Mouse (Mus musculus) neural tube, embryonic 13.5 days (tissue): ENCODE results near the gene Nr2c2ap. TPM values are rescaled to one million over a fixed set of nuclear protein-coding genes. Genes with fewer than 3 reads are reported as not detected.

Experiments
- ATAC-seq: fragments of 200-750 bp; cut with Nextera tagmentation; 2 replicates; pipeline ENCODE4 v1.8.0; 2017; ENCODE audit warnings: low read depth, mild to moderate bottlenecking, moderate TSS enrichment, moderate library complexity
- H3K27ac ChIP-seq: fragments of 300-500 bp; sonication (generic); replicated peaks from 2 replicates; pipeline ENCODE4 v1.5.1; 2015; ENCODE audit warnings: moderate library complexity, mild to moderate bottlenecking, inconsistent platforms
- H3K27me3 ChIP-seq: fragments of 300-500 bp; sonication (generic); 2 replicates; pipeline ENCODE4 v1.6.1; 2015; ENCODE audit warnings: mild to moderate bottlenecking, inconsistent platforms
- H3K36me3 ChIP-seq: fragments of 300-500 bp; sonication (generic); 2 replicates; pipeline ENCODE4 v1.6.1; 2015; ENCODE audit warnings: mild to moderate bottlenecking, inconsistent platforms
- H3K4me1 ChIP-seq: fragments of 300-500 bp; sonication (generic); replicated peaks from 2 replicates; pipeline ENCODE4 v1.6.1; 2015; ENCODE audit warnings: inconsistent platforms
- H3K4me2 ChIP-seq: fragments of 300-500 bp; sonication (generic); 2 replicates; pipeline ENCODE4 v1.6.1; 2015; ENCODE audit warnings: inconsistent platforms, mild to moderate bottlenecking, moderate library complexity
- H3K4me3 ChIP-seq: fragments of 300-500 bp; sonication (generic); 2 replicates; pipeline ENCODE4 v1.5.1; 2015; ENCODE audit warnings: mild to moderate bottlenecking, inconsistent platforms
- H3K9ac ChIP-seq: fragments of 300-500 bp; sonication (generic); 2 replicates; pipeline ENCODE4 v1.6.1; 2015; ENCODE audit warnings: moderate library complexity, mild to moderate bottlenecking, inconsistent platforms
- H3K9me3 ChIP-seq: fragments of 300-500 bp; sonication (generic); 2 replicates; pipeline ENCODE4 v1.6.1; 2016; ENCODE audit warnings: inconsistent platforms
- WGBS: fragments of 180-500 bp; shearing (Covaris S2); methylation state at CpG from one replicate; pipeline ENCODE4 v1.1.7; 2015; 5-methylcytosine and 5-hydroxymethylcytosine counted together
- polyA plus RNA-seq: library from polyadenylated mRNA; unstranded; fragments of >200 nt; fragmentation: Nextera tagmentation; extraction: Ambion mirVana; gene quantifications from 2 replicates; pipeline ENCODE4 v1.2.1, GENCODE M21; 2015

The Nr2c2ap gene
- polyA plus RNA-seq, 1 experiment from 2014 or later = 40.6 TPM

- peak overlapping the region; percentile 17; the same call in 1 of the 2 replicates for H3K9ac ChIP-seq
- peaks cover 9% of the 10 kb centered on the region for H3K4me1 ChIP-seq
- no peak for ATAC-seq
- H3K36me3 ChIP-seq = peaks cover 22% of the 10 kb centered on the region
- no peaks in the 10 kb centered on the region for H3K27me3 ChIP-seq
- 16% methylated on average over 13 of the region's 13 CpGs for WGBS
- H3K9me3 ChIP-seq = no peaks in the 10 kb centered on the region
- no peak overlapping the region for H3K4me2 ChIP-seq
- no peak overlapping the region for H3K4me3 ChIP-seq
- H3K27ac ChIP-seq = no peak overlapping the region
Measured at GRCm38 (mm10) chr8:70150158-70150557, 19.0 kb downstream of the Nr2c2ap start.

GRCm38 (mm10) chr8:70152537-70153257 lies 21.6 kb downstream of the Nr2c2ap start:
- H3K27me3 ChIP-seq = no peaks in the 10 kb centered on the region
- ATAC-seq = peak; percentile 86
- H3K27ac ChIP-seq = no peak overlapping the region
- H3K4me3 ChIP-seq = no peak overlapping the region
- H3K9me3 ChIP-seq = no peaks in the 10 kb centered on the region
- no peaks in the 10 kb centered on the region for H3K36me3 ChIP-seq
- peaks cover 9% of the 10 kb centered on the region for H3K4me1 ChIP-seq
- 18% methylated on average over 19 of the region's 22 CpGs for WGBS
- peak overlapping the region; percentile 36 for H3K4me2 ChIP-seq
- no peak overlapping the region for H3K9ac ChIP-seq

- ATAC-seq = no peak
- WGBS = 92% methylated on average over 1 of the region's 1 CpGs
Measured at GRCm38 (mm10) chr8:70157240-70157800, 26.2 kb downstream of the Nr2c2ap start.

GRCm38 (mm10) chr8:70158069-70158853 lies 27.1 kb downstream of the Nr2c2ap start:
- WGBS = 14% methylated on average over 40 of the region's 40 CpGs

More at GRCm38 (mm10) chr8:70157240-70157800, 26.2 kb downstream of the Nr2c2ap start:
- Histone ChIP-seq H3K9ac (no peak overlapping the region), H3K27ac (no peak overlapping the region), H3K4me3 (no peak overlapping the region), H3K4me2 (no peak overlapping the region), H3K4me1 (peaks cover 12% of the 10 kb centered on the region), H3K27me3 (no peaks in the 10 kb centered on the region), H3K9me3 (no peaks in the 10 kb centered on the region), H3K36me3 (no peaks in the 10 kb centered on the region)

GRCm38 (mm10) chr8:70159211-70159610 lies 28.1 kb downstream of the Nr2c2ap start:
- H3K27me3 ChIP-seq = no peaks in the 10 kb centered on the region
- H3K9ac ChIP-seq = no peak overlapping the region
- 89% methylated on average over 4 of the region's 4 CpGs for WGBS
- no peak for ATAC-seq
- no peaks in the 10 kb centered on the region for H3K9me3 ChIP-seq
- no peak overlapping the region for H3K27ac ChIP-seq
- no peaks in the 10 kb centered on the region for H3K36me3 ChIP-seq
- H3K4me3 ChIP-seq = no peak overlapping the region
- H3K4me2 ChIP-seq = no peak overlapping the region
- peaks cover 7% of the 10 kb centered on the region for H3K4me1 ChIP-seq

More at GRCm38 (mm10) chr8:70158069-70158853, 27.1 kb downstream of the Nr2c2ap start:
- peak overlapping the region; percentile 63 for H3K9ac ChIP-seq
- no peaks in the 10 kb centered on the region for H3K27me3 ChIP-seq
- peaks cover 7% of the 10 kb centered on the region for H3K4me1 ChIP-seq
- no peaks in the 10 kb centered on the region for H3K9me3 ChIP-seq
- H3K4me3 ChIP-seq = peak overlapping the region; percentile 47
- H3K36me3 ChIP-seq = no peaks in the 10 kb centered on the region
- H3K4me2 ChIP-seq = peak overlapping the region; percentile 69
- peak; percentile 92 for ATAC-seq
- H3K27ac ChIP-seq = peak overlapping the region; percentile 35; the same call in 1 of the 2 replicates

GRCm38 (mm10) chr8:70160015-70160414 lies 28.9 kb downstream of the Nr2c2ap start:
- WGBS = 67% methylated on average over 13 of the region's 13 CpGs
- H3K4me3 ChIP-seq = no peak overlapping the region
- H3K4me1 ChIP-seq = peaks cover 7% of the 10 kb centered on the region
- no peak overlapping the region for H3K9ac ChIP-seq
- H3K36me3 ChIP-seq = no peaks in the 10 kb centered on the region
- no peak overlapping the region for H3K27ac ChIP-seq
- H3K27me3 ChIP-seq = peaks cover 2% of the 10 kb centered on the region
- no peak overlapping the region for H3K4me2 ChIP-seq
- H3K9me3 ChIP-seq = no peaks in the 10 kb centered on the region
- no peak for ATAC-seq

GRCm38 (mm10) chr8:70163316-70163715 lies 32.2 kb downstream of the Nr2c2ap start:
- 85% methylated on average over 3 of the region's 3 CpGs for WGBS
- no peaks in the 10 kb centered on the region for H3K9me3 ChIP-seq

GRCm38 (mm10) chr8:70166504-70167110 lies 35.5 kb downstream of the Nr2c2ap start:
- peak overlapping the region; percentile 45; the same call in 1 of the 2 replicates for H3K9ac ChIP-seq
- peak overlapping the region; percentile 18 for H3K4me3 ChIP-seq
- no peak overlapping the region for H3K27ac ChIP-seq
- no peaks in the 10 kb centered on the region for H3K36me3 ChIP-seq
- peaks cover 23% of the 10 kb centered on the region for H3K27me3 ChIP-seq
- peak overlapping the region; percentile 53 for H3K4me2 ChIP-seq
- H3K9me3 ChIP-seq = no peaks in the 10 kb centered on the region
- peaks cover 8% of the 10 kb centered on the region for H3K4me1 ChIP-seq
- WGBS = 2% methylated on average over 21 of the region's 21 CpGs
- ATAC-seq = peak; percentile 82

More at GRCm38 (mm10) chr8:70163316-70163715, 32.2 kb downstream of the Nr2c2ap start:
- Histone ChIP-seq H3K27me3 (peaks cover 23% of the 10 kb centered on the region), H3K4me1 (peaks cover 14% of the 10 kb centered on the region), H3K27ac (no peak overlapping the region), H3K36me3 (no peaks in the 10 kb centered on the region), H3K9ac (no peak overlapping the region), H3K4me2 (no peak overlapping the region), H3K4me3 (no peak overlapping the region)
- ATAC-seq = no peak

- no peaks in the 10 kb centered on the region for H3K36me3 ChIP-seq
- H3K4me1 ChIP-seq = peaks cover 32% of the 10 kb centered on the region
- no peak overlapping the region for H3K9ac ChIP-seq
- no peak overlapping the region for H3K4me2 ChIP-seq
- ATAC-seq = no peak
- WGBS = 89% methylated on average over 3 of the region's 3 CpGs
- no peak overlapping the region for H3K4me3 ChIP-seq
- H3K27ac ChIP-seq = no peak overlapping the region
- no peaks in the 10 kb centered on the region for H3K9me3 ChIP-seq
- peaks cover 20% of the 10 kb centered on the region for H3K27me3 ChIP-seq
Measured at GRCm38 (mm10) chr8:70170116-70170515, 39.0 kb downstream of the Nr2c2ap start.

GRCm38 (mm10) chr8:70170748-70171147 lies 39.6 kb downstream of the Nr2c2ap start:
- Histone ChIP-seq H3K9ac (no peak overlapping the region), H3K4me1 (peaks cover 32% of the 10 kb centered on the region), H3K36me3 (no peaks in the 10 kb centered on the region), H3K27ac (no peak overlapping the region), H3K4me3 (no peak overlapping the region), H3K9me3 (no peaks in the 10 kb centered on the region), H3K27me3 (peaks cover 14% of the 10 kb centered on the region), H3K4me2 (no peak overlapping the region)
- ATAC-seq = no peak
- 80% methylated on average over 3 of the region's 3 CpGs for WGBS

GRCm38 (mm10) chr8:70171240-70171639 lies 40.1 kb downstream of the Nr2c2ap start:
- no peaks in the 10 kb centered on the region for H3K36me3 ChIP-seq
- 88% methylated on average over 7 of the region's 7 CpGs for WGBS
- peaks cover 9% of the 10 kb centered on the region for H3K27me3 ChIP-seq
- H3K4me2 ChIP-seq = peak overlapping the region; percentile 58; the same call in 1 of the 2 replicates
- no peak overlapping the region for H3K27ac ChIP-seq
- H3K4me1 ChIP-seq = peaks cover 32% of the 10 kb centered on the region
- no peak overlapping the region for H3K4me3 ChIP-seq
- no peak for ATAC-seq
- H3K9ac ChIP-seq = no peak overlapping the region
- no peaks in the 10 kb centered on the region for H3K9me3 ChIP-seq
